Mouse (Mus musculus): Measurements from ENCODE around the gene Coq8a. TPM values are rescaled to one million over a fixed set of nuclear protein-coding genes. Genes with fewer than 3 reads are reported as not detected.

Gene Coq8a
- polyA plus RNA-seq, 1 experiment from 2014 or later, result 2.4 TPM

- peak overlapping the region; percentile 61 for H3K4me3 ChIP-seq
- peak overlapping the region; percentile 73 for H3K4me2 ChIP-seq (replicated peaks)
- H3K36me3 ChIP-seq, result no peaks in the 10 kb centered on the region
- 1% methylated on average over 57 of the region's 57 CpGs for WGBS
- H3K9me3 ChIP-seq (replicated peaks), result no peaks in the 10 kb centered on the region
- H3K27ac ChIP-seq, result no peak overlapping the region
- peak; percentile 100 for ATAC-seq (ENCODE audit: low FRiP score)
- peaks cover 7% of the 10 kb centered on the region for H3K27me3 ChIP-seq
- peaks cover 14% of the 10 kb centered on the region for H3K4me1 ChIP-seq
- H3K9ac ChIP-seq, result peak overlapping the region; percentile 55
Observed at GRCm38 (mm10) chr1:180195703-180196381, 3.6 kb downstream of the Coq8a start.

DNA sequence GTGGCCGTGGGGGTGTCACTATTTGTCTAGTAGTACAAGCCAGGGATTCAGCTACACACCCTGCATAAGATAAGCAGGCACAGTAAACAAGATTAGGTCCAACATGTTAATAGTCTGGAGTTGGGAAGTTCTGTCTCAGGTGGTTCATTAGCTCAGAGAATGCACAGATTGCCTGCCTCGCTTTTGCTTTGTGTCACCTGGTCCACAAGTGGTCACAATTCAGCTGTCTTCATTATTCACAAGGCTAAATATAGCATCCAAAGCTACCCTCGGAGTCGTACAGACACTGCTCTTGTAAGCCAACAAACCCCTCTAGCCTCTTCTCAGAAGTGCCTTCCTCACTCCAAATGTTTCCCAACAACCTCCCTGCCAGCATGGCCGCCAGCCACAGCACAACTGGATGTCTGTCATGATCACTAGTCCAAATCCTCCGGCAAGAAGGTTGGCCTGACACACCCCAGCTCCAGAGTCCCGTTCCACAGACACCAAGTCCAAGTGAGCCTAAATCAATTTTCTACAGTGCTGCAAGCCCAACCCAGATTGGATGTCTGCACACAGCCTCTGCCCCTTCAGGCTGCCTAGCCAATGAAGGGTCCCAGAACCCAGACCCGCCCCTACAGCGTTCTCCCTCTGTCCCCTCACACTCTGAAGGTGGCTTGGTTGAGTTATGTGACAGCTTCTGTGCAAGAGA lies 4.5 kb downstream of the Coq8a start:
- peak; percentile 29 for ATAC-seq (ENCODE audit: low FRiP score)
- peak overlapping the region; percentile 73 for H3K4me2 ChIP-seq (replicated peaks)
- peak overlapping the region; percentile 61 for H3K4me3 ChIP-seq
- H3K4me1 ChIP-seq, result peaks cover 14% of the 10 kb centered on the region
- H3K27me3 ChIP-seq, result peaks cover 7% of the 10 kb centered on the region
- 29% methylated on average over 9 of the region's 9 CpGs for WGBS
- H3K27ac ChIP-seq, result no peak overlapping the region
- no peaks in the 10 kb centered on the region for H3K36me3 ChIP-seq
- 0 out of 2 replicates have a peak overlapping the region, but pooled peaks have one; percentile 55 for H3K9ac ChIP-seq
- no peaks in the 10 kb centered on the region for H3K9me3 ChIP-seq (replicated peaks)

GRCm38 (mm10) chr1:180194048-180194447 lies 5.4 kb downstream of the Coq8a start:
- 89% methylated on average over 9 of the region's 9 CpGs for WGBS
- H3K9me3 ChIP-seq (replicated peaks), result no peaks in the 10 kb centered on the region

DNA sequence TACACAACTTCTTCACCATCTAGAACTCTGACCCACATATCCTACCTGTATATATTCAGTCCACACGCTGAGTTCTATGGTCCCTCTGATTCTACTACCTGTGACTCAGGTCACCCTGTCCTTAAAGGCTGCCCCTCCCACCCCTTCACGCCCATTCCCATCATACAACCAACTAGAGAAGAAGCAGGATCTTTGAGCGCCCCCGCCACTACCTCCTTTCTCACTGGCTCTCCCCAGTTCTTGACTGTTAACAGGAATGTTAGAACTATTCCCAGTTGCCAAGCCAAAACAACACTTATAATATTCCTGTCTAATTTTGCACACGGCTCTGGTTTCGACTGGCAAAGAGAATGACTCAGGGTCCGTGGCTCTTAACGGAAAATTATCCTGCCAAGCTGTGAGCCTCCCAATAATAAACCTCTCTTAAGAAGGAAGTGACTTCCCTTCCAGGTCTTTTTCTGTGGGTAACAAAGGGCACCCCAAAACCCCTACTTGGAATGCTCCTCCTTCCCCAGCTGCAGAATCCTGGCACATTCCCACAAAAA lies 5.9 kb downstream of the Coq8a start:
- no peak for ATAC-seq (ENCODE audit: low FRiP score)
- H3K36me3 ChIP-seq, result no peaks in the 10 kb centered on the region
- WGBS, result 80% methylated on average over 8 of the region's 8 CpGs
- no peak overlapping the region for H3K27ac ChIP-seq
- H3K4me1 ChIP-seq, result peaks cover 14% of the 10 kb centered on the region
- no peak overlapping the region for H3K4me2 ChIP-seq (replicated peaks)
- H3K4me3 ChIP-seq, result no peak overlapping the region
- H3K9me3 ChIP-seq (replicated peaks), result no peaks in the 10 kb centered on the region
- H3K27me3 ChIP-seq, result peaks cover 7% of the 10 kb centered on the region
- H3K9ac ChIP-seq, result no peak overlapping the region

More at GRCm38 (mm10) chr1:180194048-180194447, 5.4 kb downstream of the Coq8a start:
- Histone ChIP-seq H3K4me1 (peaks cover 14% of the 10 kb centered on the region), H3K27ac (no peak overlapping the region), H3K27me3 (peaks cover 7% of the 10 kb centered on the region), H3K36me3 (no peaks in the 10 kb centered on the region), H3K4me2 (replicated peaks) (no peak overlapping the region), H3K9ac (no peak overlapping the region), H3K4me3 (no peak overlapping the region)
- no peak for ATAC-seq (ENCODE audit: low FRiP score)

GRCm38 (mm10) chr1:180192866-180193265 lies 6.5 kb downstream of the Coq8a start:
- H3K4me3 ChIP-seq, result no peak overlapping the region
- H3K4me1 ChIP-seq, result peaks cover 14% of the 10 kb centered on the region
- H3K4me2 ChIP-seq (replicated peaks), result no peak overlapping the region
- no peaks in the 10 kb centered on the region for H3K36me3 ChIP-seq
- no peak for ATAC-seq (ENCODE audit: low FRiP score)
- peaks cover 7% of the 10 kb centered on the region for H3K27me3 ChIP-seq
- H3K9me3 ChIP-seq (replicated peaks), result no peaks in the 10 kb centered on the region
- H3K9ac ChIP-seq, result no peak overlapping the region
- WGBS, result 60% methylated on average over 4 of the region's 4 CpGs
- no peak overlapping the region for H3K27ac ChIP-seq

GRCm38 (mm10) chr1:180191651-180192220 lies 7.7 kb downstream of the Coq8a start:
- H3K27me3 ChIP-seq, result peaks cover 7% of the 10 kb centered on the region
- H3K4me2 ChIP-seq (replicated peaks), result no peak overlapping the region
- peaks cover 14% of the 10 kb centered on the region for H3K4me1 ChIP-seq
- H3K4me3 ChIP-seq, result no peak overlapping the region
- no peaks in the 10 kb centered on the region for H3K36me3 ChIP-seq
- no peak overlapping the region for H3K9ac ChIP-seq
- H3K9me3 ChIP-seq (replicated peaks), result no peaks in the 10 kb centered on the region
- ATAC-seq (ENCODE audit: low FRiP score), result no peak
- H3K27ac ChIP-seq, result no peak overlapping the region
- 70% methylated on average over 7 of the region's 7 CpGs for WGBS

DNA sequence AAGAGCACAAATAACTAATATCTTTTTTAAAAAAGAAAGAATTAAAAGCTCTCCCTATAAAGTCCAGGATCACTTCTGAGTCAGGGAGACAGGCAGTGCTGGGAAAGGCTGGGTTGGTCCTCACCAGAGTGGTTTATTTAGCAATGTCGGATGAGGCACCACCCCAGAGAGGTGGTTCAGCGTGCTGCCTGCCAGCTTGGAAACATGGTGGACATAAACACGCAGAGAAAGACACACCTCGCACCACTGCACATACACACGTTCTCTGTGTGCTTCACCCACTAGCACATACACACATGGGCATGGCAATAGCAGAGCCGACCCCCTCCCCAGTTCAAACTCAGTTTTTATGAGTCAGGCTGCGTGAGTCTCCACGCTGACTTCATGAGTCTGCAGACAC lies 8.3 kb downstream of the Coq8a start:
- H3K27ac ChIP-seq, result no peak overlapping the region
- H3K9ac ChIP-seq, result no peak overlapping the region
- H3K27me3 ChIP-seq, result peaks cover 7% of the 10 kb centered on the region
- H3K36me3 ChIP-seq, result no peaks in the 10 kb centered on the region
- H3K4me2 ChIP-seq (replicated peaks), result no peak overlapping the region
- no peak for ATAC-seq (ENCODE audit: low FRiP score)
- no peaks in the 10 kb centered on the region for H3K9me3 ChIP-seq (replicated peaks)
- H3K4me3 ChIP-seq, result no peak overlapping the region
- WGBS, result 87% methylated on average over 8 of the region's 8 CpGs
- peaks cover 10% of the 10 kb centered on the region for H3K4me1 ChIP-seq

GRCm38 (mm10) chr1:180188951-180189350 lies 10.5 kb downstream of the Coq8a start:
- 90% methylated on average over 4 of the region's 4 CpGs for WGBS
- H3K4me1 ChIP-seq, result no peaks in the 10 kb centered on the region
- H3K9me3 ChIP-seq (replicated peaks), result no peaks in the 10 kb centered on the region
- H3K27ac ChIP-seq, result no peak overlapping the region
- no peaks in the 10 kb centered on the region; the same call in 1 of the 2 replicates for H3K27me3 ChIP-seq
- H3K4me3 ChIP-seq, result no peak overlapping the region
- no peak for ATAC-seq (ENCODE audit: low FRiP score)
- no peak overlapping the region for H3K4me2 ChIP-seq (replicated peaks)
- no peaks in the 10 kb centered on the region for H3K36me3 ChIP-seq
- no peak overlapping the region for H3K9ac ChIP-seq

DNA sequence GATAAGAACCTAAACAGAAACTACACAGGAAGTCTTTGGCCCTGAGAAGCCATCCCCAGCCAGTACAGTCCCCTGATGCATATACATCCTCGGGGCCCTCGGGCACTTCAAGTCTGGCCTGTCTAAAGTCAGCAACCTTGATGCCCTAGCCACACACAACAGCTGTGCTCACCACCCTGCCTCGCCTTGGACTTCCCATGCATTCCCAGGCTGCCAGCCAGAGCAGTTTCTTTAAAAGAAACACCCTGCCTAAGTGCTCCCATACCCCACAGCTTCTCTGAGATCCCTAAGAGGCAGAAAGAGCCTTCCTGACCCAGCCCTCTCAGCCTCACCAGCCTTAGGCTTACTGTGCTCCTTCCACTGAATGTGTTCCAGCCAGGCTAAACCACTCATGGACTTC lies 13.0 kb downstream of the Coq8a start:
- Histone ChIP-seq H3K4me3 (no peak overlapping the region), H3K36me3 (no peaks in the 10 kb centered on the region), H3K9ac (no peak overlapping the region), H3K27me3 (no peaks in the 10 kb centered on the region), H3K4me2 (replicated peaks) (no peak overlapping the region), H3K27ac (no peak overlapping the region), H3K9me3 (replicated peaks) (no peaks in the 10 kb centered on the region), H3K4me1 (no peaks in the 10 kb centered on the region)
- ATAC-seq (ENCODE audit: low FRiP score), result no peak
- WGBS, result 88% methylated on average over 3 of the region's 3 CpGs

DNA sequence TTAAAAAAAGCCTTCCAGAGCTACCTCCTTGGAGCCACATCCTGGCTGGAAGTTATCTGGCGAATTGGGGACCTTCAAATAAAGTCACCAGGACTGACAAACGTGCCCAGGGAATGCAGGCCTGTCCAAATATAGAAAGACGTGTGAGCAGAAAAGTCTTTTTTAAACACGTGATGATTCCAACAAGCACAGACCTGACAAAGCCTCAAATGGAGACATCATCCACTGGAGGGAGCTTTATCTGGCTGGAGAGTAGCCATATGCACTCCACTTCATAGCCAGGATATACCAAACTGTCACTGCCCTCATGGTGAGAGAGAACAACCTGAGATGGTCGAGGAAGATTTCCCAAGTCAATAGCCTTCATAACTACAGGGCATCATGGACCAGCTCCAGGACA lies 13.5 kb downstream of the Coq8a start:
- no peaks in the 10 kb centered on the region for H3K27me3 ChIP-seq
- no peak overlapping the region for H3K4me3 ChIP-seq
- H3K27ac ChIP-seq, result no peak overlapping the region
- no peak for ATAC-seq (ENCODE audit: low FRiP score)
- 66% methylated on average over 5 of the region's 5 CpGs for WGBS
- no peaks in the 10 kb centered on the region for H3K36me3 ChIP-seq
- no peak overlapping the region for H3K4me2 ChIP-seq (replicated peaks)
- no peaks in the 10 kb centered on the region for H3K4me1 ChIP-seq
- no peaks in the 10 kb centered on the region for H3K9me3 ChIP-seq (replicated peaks)
- no peak overlapping the region for H3K9ac ChIP-seq

DNA sequence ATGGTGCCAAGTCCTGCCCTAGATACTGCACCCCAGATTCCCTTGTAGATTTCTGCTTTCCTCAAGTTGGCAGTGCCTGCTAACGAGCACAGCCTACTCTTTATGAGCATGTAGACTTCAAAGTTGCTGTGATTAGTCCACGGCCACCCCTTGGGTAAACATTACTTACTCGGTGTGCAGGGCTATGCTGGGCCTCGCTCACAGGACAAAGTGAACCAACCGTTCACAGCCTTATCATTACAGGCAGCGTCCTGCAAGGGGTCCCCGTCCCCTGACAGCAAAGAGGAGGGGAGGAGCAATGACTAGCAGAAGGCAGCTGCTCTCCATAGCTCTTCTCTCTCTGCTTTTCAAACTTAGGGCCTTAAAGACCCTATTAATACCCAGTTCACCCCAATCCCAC lies 14.6 kb downstream of the Coq8a start:
- 71% methylated on average over 7 of the region's 7 CpGs for WGBS
- no peaks in the 10 kb centered on the region for H3K4me1 ChIP-seq
- no peak overlapping the region for H3K9ac ChIP-seq
- ATAC-seq (ENCODE audit: low FRiP score), result no peak
- no peak overlapping the region for H3K4me3 ChIP-seq
- H3K36me3 ChIP-seq, result no peaks in the 10 kb centered on the region
- H3K4me2 ChIP-seq (replicated peaks), result no peak overlapping the region
- no peaks in the 10 kb centered on the region for H3K27me3 ChIP-seq
- no peaks in the 10 kb centered on the region for H3K9me3 ChIP-seq (replicated peaks)
- no peak overlapping the region for H3K27ac ChIP-seq

- no peak overlapping the region for H3K9ac ChIP-seq
- H3K27me3 ChIP-seq, result no peaks in the 10 kb centered on the region
- no peak for ATAC-seq (ENCODE audit: low FRiP score)
- H3K36me3 ChIP-seq, result no peaks in the 10 kb centered on the region
- 92% methylated on average over 6 of the region's 6 CpGs for WGBS
- H3K9me3 ChIP-seq (replicated peaks), result no peaks in the 10 kb centered on the region
- no peak overlapping the region for H3K27ac ChIP-seq
- no peak overlapping the region for H3K4me2 ChIP-seq (replicated peaks)
- H3K4me3 ChIP-seq, result no peak overlapping the region
- no peaks in the 10 kb centered on the region for H3K4me1 ChIP-seq
Observed at GRCm38 (mm10) chr1:180183525-180184159, 15.8 kb downstream of the Coq8a start.
